Mouse (Mus musculus) yolk sac, embryonic 10.5 days (tissue): ENCODE measurements around the gene Gmds.
A peak's percentile ranks its signal among the peaks of the same experiment; 100 is the strongest.

ENCODE experiments used
- DNase-seq: peaks from one replicate; pipeline ENCODE4 v3.0.0-alpha.2; 2017; ENCODE audit warnings: low spot score

Gmds gene

DNA sequence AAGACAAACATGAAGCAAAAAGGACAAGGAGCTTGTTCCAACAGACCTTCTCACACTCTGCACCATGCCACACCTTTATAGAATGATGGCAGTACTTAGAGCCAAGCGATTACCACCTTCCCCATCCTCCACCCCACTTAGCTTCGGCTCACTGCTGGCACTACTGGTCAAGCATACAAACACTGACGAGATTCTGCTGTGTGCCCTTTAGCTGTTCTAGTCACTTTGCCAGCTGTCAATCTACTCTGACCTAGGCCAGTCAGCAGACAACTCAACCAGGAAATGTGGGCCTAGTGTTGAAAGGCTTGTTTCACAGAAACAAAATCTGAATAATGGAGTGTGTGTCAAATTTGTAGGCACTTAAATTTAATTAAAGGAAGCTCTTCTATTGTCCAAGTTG is 464.1 kb downstream of the Gmds start:
- DNase-seq: no peak

GRCm38 (mm10) chr13:31873269-31873668 is 465.3 kb downstream of the Gmds start:
- DNase-seq: no peak

- no peak for DNase-seq
These were observed 473.8 kb downstream of the Gmds start for GRCm38 (mm10) chr13:31864786-31865185.

DNA sequence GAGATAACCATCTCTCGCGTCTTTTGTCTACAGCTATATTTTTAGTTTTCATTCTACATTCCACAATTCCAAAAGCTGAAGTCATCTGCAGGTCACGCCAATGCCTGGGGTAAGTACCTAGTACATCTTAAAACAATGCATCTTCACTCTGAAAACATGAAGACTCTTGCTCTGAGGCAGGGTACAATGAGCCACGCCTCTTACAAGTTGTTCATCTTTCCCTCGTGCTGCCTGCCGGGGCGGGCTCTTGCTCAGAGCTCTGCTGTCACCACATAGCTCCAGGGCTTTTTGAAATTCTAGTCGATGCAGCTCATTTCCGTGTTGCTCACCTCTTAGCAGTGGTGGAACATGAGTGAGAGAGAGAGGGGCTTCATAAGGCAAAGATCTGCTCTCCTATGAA is 475.1 kb downstream of the Gmds start:
- DNase-seq: no peak

GRCm38 (mm10) chr13:31860200-31860599 is 478.3 kb downstream of the Gmds start:
- no peak for DNase-seq

DNA sequence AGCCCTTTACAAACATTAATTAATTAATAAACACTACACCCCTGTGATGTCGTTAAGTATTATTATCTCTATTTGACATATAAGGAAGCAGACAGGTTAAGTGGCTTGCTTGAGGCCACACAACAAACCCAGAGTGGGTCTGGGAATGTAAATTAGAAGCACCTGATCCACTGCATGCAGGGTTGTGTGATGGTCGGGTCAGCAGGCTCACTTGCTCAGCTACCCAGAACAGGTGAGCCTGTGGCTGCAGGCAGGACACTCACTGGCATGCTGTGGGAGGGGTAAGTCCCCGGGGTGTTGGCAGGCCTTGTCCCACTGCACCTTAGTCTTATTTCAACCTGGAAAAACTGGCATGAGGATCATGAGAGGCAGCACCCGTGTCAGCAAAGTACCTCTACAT is 484.5 kb downstream of the Gmds start:
- no peak for DNase-seq

DNA sequence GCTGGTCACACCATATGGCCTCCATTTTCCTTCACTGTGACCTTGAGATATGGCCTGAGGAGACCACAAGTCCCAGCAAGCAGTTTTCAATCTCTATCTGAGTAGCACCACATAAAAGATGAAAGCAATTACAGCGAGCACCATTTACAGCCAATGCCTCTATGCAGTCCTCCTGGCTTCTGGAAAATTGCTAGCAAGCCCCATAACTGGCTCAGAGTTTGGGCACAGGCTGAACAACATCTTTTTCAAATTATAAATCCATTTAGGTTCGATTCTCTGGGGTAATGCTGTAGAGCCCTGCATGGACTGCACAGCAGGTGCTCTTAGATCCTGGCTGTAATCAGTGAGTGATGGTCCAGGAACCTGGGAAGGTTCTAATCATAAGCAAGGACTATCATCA is 485.0 kb downstream of the Gmds start:
- no peak for DNase-seq

DNA sequence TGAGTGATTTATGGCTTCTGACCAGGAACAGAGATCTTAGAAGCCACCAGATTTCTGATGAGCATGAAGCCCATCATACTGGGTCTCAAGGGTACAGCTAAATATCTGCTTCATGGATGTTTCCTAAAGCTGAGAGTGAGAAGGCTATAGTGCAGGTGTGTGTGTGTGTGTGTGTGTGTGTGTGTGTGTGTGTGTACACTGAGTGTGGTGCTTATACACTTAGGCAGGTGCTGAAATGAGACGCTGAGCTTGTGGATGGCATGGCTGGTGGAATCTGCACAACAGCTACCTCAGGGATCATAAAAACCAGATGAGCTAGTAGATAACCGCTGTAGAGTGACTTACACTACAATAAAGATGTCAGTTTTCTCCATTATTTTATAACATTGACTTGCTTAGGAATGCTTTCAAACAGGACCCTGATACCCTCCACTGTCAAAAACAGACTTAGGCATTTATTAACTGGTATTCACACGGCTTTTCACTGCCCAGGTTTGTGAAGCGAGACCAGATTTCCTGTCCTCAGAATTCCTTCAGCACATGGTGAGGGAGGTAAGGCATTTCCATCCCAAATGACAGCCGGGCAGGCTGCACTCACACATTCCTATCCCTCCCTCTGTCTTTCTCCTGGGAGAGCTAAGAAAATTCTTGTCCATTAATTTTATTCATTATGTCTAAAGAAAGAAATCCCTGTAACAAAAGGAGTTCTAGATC is 489.1 kb downstream of the Gmds start:
- no peak for DNase-seq

DNA sequence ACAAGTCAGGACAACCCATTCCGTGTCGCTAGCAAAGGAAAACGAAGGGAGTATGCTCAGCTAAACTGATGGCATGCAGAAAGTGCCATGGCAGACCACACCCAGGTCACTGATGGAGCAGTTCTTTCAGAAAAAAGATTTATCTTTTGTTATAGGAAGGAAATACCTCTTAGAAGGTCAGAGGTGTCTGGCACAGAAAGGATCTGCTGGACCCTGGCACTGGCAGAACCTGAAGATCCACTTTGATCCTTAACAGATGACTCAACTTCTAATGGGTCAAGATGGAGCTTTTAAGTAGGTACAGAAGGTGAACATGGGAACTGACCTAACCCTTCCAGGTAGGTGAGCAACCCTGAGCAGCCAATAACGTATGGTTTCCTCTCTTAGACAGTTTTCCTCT is 502.7 kb downstream of the Gmds start:
- DNase-seq: no peak

GRCm38 (mm10) chr13:31830332-31830731 is 508.2 kb downstream of the Gmds start:
- DNase-seq: no peak

- DNase-seq: no peak
These were observed 510.1 kb downstream of the Gmds start for GRCm38 (mm10) chr13:31828446-31828845.

DNA sequence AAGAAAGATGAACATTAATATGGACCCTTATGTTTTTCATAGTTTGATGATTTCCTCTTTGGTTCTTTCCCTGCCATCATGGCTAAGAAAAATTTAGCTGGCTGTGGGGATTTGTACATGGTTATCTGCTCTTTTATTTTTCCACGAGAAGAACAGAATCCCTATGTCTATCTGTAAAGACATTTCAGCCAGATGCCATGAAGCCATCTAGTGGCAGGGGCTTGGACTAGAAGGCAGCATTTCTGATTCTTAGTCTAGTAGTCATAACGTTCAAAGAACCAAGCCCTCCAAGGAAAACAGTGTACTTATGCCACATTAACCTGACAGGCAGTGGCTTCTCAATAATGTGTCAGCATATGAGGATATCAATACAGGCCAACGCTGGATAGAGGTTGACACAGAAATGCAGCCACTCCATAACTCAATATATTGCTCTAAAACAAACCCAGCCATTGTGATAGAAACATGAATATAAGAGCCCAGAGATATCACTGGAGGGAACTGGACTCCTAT is 510.7 kb downstream of the Gmds start:
- DNase-seq: no peak

DNA sequence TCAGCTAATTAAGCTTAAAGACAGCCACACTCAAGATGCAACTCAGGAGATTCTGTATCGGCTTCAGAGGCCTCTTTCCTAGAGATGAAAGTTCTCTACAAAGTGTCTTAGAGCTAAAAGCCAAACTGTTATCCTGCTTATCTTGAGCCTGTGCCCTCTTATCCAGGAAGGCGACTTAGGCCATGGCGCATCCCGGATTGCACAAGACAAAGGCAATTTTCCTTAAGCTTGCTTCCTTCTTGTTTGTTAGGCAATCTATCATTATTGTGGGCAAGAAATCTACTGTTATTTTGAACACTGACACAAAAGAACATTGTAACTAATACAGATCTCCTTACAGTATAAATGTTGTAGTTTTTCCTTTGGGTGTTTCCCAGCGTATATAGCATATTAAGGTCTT is 511.4 kb downstream of the Gmds start:
- no peak for DNase-seq

GRCm38 (mm10) chr13:31825180-31825579 is 513.4 kb downstream of the Gmds start:
- DNase-seq: no peak

GRCm38 (mm10) chr13:31823316-31823715 is 515.2 kb downstream of the Gmds start:
- DNase-seq: no peak

GRCm38 (mm10) chr13:31821050-31821449 is 517.5 kb downstream of the Gmds start:
- DNase-seq: no peak

- DNase-seq: peak; percentile 55
These were observed 517.9 kb downstream of the Gmds start for GRCm38 (mm10) chr13:31820587-31821017.

DNA sequence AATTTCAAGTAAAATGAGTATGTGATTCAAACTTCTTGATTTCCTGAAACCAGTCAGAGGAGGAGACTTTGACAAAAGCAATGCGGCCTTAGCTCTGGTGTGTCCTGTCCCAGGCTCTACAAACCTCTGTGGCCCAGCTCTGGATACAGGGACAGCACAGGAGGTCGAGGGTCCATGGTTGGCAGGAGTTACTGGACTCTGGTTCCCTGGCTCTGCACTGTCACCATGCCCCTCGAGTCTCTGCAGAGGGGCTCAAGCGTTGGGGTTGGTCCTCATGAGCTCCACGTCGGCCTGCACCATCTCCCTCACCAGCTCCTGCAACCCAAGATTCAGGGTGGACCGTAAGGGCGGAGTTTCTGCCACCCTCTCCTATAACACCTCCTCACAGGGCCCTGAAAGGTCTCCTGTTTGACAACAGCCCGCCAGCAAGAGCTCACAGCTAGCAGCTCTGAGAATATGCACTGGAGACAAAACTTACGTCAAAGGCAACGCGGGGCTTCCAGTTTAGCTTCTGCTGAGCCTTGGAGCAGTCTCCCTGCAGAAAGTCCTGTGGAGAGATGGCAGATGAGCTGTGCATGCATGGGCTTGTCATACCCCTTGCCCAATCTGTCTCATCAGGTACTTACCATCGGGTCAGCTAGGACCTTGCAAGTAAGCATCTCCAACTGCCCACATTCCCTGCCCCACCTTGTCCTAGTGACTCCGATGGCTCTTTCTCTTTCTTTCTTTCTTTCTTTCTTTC is 518.7 kb downstream of the Gmds start:
- no peak for DNase-seq

GRCm38 (mm10) chr13:31818337-31818736 is 520.2 kb downstream of the Gmds start:
- DNase-seq: no peak

- peak; percentile 60 for DNase-seq
These were observed 523.0 kb downstream of the Gmds start for GRCm38 (mm10) chr13:31815383-31816003.

- no peak for DNase-seq
These were observed 525.8 kb downstream of the Gmds start for GRCm38 (mm10) chr13:31812701-31813100.

DNA sequence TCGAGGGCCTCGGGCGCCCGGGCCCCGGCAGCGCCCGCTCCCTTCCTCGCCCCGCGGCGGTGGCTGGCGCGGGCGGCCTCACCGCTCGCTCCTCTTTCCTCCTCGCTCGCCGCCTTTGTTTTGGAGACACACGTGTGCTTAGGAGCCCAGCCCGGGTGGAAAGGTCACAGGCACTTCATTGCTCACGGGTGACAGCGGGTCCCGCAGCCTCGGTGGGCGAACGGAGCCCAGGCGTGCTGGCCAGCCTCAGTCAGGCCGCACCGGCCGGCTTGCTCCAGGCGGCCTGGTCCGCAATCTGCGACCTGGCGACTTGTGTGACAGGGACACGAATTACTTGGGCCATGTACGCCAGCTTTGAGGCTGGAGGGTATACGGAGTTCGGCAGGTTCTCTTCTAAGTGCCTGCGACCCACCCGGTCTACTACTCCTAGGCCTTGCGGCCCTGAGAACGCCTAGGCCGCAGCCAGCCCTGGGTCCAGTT is 527.0 kb downstream of the Gmds start:
- DNase-seq: no peak
